Mouse (Mus musculus) lung, postnatal 36 days (tissue): ENCODE results near the gene Tmtc1.
A peak's percentile ranks its signal among the peaks of the same experiment; 100 is the strongest.

Experiments used
- DNase-seq: peaks from one replicate; pipeline ENCODE4 v3.0.0; 2022; ENCODE audit warnings: mixed read lengths

The Tmtc1 gene

GRCm38 (mm10) chr6:148443726-148444701 is at the start of gene Tmtc1:
Gene Tmtc1 (minus strand): TSS chr6:148444389.
- peak; percentile 83 for DNase-seq

- no peak for DNase-seq
These were observed 47.7 kb upstream of the Tmtc1 start for GRCm38 (mm10) chr6:148491849-148492248.

GRCm38 (mm10) chr6:148486756-148487155 is 42.6 kb upstream of the Tmtc1 start:
- no peak for DNase-seq

GRCm38 (mm10) chr6:148481894-148482293 is 37.7 kb upstream of the Tmtc1 start:
- DNase-seq = no peak

GRCm38 (mm10) chr6:148479671-148480237 is 35.6 kb upstream of the Tmtc1 start:
- DNase-seq = no peak

- no peak for DNase-seq
These were observed 34.2 kb upstream of the Tmtc1 start for GRCm38 (mm10) chr6:148478350-148478749.

GRCm38 (mm10) chr6:148472289-148472688 is 28.1 kb upstream of the Tmtc1 start:
- no peak for DNase-seq

GRCm38 (mm10) chr6:148467924-148468389 is 23.8 kb upstream of the Tmtc1 start:
- DNase-seq = peak; percentile 55

GRCm38 (mm10) chr6:148467170-148467921 is 23.2 kb upstream of the Tmtc1 start:
- peak; percentile 45 for DNase-seq

- no peak for DNase-seq
These were observed 15.4 kb upstream of the Tmtc1 start for GRCm38 (mm10) chr6:148459636-148460035.

GRCm38 (mm10) chr6:148455470-148455869 is 11.3 kb upstream of the Tmtc1 start:
- DNase-seq = no peak

GRCm38 (mm10) chr6:148454740-148455139 is 10.6 kb upstream of the Tmtc1 start:
- DNase-seq = no peak

- no peak for DNase-seq
These were observed 4.0 kb upstream of the Tmtc1 start for GRCm38 (mm10) chr6:148448151-148448550.

GRCm38 (mm10) chr6:148446113-148446512 is 1.9 kb upstream of the Tmtc1 start:
- no peak for DNase-seq

GRCm38 (mm10) chr6:148444796-148445195 is 607 bp upstream of the Tmtc1 start:
- no peak for DNase-seq

GRCm38 (mm10) chr6:148443291-148443725 is 881 bp downstream of the Tmtc1 start:
- no peak for DNase-seq

- peak; percentile 22 for DNase-seq
These were observed 1.4 kb downstream of the Tmtc1 start for GRCm38 (mm10) chr6:148442671-148443290.

- no peak for DNase-seq
These were observed 2.3 kb downstream of the Tmtc1 start for GRCm38 (mm10) chr6:148441871-148442270.

- DNase-seq = no peak
These were observed 5.1 kb downstream of the Tmtc1 start for GRCm38 (mm10) chr6:148439101-148439500.

GRCm38 (mm10) chr6:148437565-148437964 is 6.6 kb downstream of the Tmtc1 start:
- DNase-seq = no peak

GRCm38 (mm10) chr6:148436441-148437001 is 7.7 kb downstream of the Tmtc1 start:
- peak; percentile 20 for DNase-seq

- no peak for DNase-seq
These were observed 22.6 kb downstream of the Tmtc1 start for GRCm38 (mm10) chr6:148421577-148421976.
